Mouse (Mus musculus): ENCODE data around the gene Mcrs1.
"Not testable (repeated sequence)": the region's sequence is repeated elsewhere in the genome, so short reads cannot be mapped to it uniquely, and the experiment has no call there.

Mcrs1 gene

GRCm38 (mm10) chr15:99251111-99251510 lies 650 bp downstream of the Mcrs1 start:
- DNase-seq (ENCODE audit: low read depth, low spot score): not testable (repeated sequence)

DNA sequence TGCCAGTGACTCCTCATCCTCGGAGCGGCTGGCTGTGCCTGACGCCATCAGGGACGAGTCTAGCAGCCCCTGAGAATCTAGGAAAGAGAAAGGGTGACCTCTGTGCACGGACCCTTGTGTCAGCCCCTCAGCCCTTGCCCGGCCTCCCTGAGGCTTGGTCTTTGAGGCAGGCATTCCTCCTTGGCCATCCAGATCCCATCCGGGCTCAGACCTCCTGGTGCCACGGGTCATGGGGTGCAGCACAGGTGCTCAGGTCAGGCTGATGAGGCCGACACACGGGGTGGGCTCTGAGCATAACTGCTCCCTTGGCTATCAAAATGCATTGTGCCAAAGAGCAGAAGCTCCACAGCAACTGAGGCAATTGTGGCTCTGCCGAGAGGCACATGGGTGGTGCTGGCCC lies 1.8 kb downstream of the Mcrs1 start:
- DNase-seq (ENCODE audit: low read depth, low spot score): no peak

- DNase-seq (ENCODE audit: low read depth, low spot score): no peak
Observed at GRCm38 (mm10) chr15:99248972-99249371, 2.8 kb downstream of the Mcrs1 start.

DNA sequence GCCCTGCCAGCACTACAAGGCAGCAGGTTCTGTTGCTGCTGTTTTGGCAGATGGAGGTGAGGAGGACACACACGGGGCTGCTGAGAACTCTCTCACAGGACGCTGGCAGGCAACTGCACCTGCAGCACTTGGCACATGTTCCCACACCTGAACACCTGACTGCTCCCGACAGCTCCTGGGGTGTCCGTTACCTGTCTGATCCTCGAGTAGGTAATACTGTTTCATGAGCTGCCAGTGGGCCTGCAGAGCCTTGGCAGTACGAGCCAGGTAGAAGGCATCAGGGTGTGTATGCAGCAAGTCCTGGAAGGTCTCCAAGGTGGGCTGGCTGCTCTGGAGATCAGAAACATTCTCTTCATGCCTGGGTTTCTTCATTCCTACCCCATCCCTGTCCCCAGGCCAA lies 5.0 kb downstream of the Mcrs1 start:
- not testable (repeated sequence) for DNase-seq (ENCODE audit: low read depth, low spot score)

GRCm38 (mm10) chr15:99242045-99242444 lies 9.7 kb downstream of the Mcrs1 start:
- DNase-seq (ENCODE audit: low read depth, low spot score): no peak

- no peak for DNase-seq (ENCODE audit: low read depth, low spot score)
Observed at GRCm38 (mm10) chr15:99241249-99241648, 10.5 kb downstream of the Mcrs1 start.

GRCm38 (mm10) chr15:99240129-99240528 lies 11.6 kb downstream of the Mcrs1 start:
- DNase-seq (ENCODE audit: low read depth, low spot score): no peak

DNA sequence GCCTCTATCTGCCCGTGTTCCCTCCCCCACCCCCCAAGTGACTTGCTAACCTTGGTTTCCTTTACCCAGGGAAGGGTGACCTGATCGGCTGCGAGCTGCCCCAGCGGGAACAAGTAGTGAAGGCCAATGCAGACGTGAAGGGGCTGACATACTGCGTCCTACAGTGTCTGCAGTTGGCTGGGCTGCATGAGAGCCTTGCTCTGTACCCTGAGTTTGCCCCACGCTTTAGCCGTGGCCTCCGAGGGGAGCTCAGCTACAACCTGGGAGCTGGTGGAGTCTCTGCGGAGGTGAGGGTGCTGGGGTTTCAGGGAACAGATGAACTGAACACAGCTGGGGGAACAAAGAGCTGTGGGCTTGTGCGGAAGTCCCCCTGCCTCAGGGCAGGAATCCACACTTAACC lies 13.8 kb downstream of the Mcrs1 start:
- no peak for DNase-seq (ENCODE audit: low read depth, low spot score)

DNA sequence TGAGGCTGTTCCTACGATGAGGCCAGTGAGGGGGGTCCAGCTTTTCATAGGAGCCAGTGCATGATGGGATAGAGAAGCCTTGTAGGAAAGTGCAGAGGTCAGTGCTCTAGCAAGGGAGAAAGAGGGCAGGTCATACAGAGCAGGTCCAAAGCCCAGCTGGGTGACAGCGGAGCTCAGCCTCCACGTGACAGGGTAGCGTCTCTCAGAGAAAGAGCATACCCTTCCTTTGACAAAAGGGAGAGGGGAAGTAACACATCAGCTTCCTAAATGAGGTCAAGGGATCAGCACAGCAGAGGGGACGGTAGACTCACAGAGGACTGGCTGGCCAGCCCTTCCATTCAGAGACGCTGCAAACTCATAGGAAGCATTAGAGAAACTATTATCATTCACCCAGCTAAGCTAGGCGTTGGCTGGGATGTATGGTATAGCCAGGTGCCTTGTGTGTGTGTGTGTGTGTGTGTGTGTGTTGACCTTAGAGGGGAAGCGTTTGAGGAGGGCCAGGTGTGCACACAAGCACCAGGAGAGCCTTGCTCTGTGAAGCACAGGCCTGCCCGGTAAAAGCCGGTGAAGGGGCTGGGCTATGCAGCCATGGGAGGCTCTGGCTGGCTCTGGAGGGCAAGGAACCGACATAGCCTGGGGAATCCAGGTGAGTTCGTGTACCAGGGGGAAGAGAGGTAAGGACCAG lies 17.3 kb downstream of the Mcrs1 start:
- DNase-seq (ENCODE audit: low read depth, low spot score): no peak

GRCm38 (mm10) chr15:99233719-99234118 lies 18.0 kb downstream of the Mcrs1 start:
- DNase-seq (ENCODE audit: low read depth, low spot score): no peak

- no peak for DNase-seq (ENCODE audit: low read depth, low spot score)
Observed at GRCm38 (mm10) chr15:99231998-99232397, 19.8 kb downstream of the Mcrs1 start.

GRCm38 (mm10) chr15:99226090-99226489 lies 25.7 kb downstream of the Mcrs1 start:
- DNase-seq (ENCODE audit: low read depth, low spot score): no peak

DNA sequence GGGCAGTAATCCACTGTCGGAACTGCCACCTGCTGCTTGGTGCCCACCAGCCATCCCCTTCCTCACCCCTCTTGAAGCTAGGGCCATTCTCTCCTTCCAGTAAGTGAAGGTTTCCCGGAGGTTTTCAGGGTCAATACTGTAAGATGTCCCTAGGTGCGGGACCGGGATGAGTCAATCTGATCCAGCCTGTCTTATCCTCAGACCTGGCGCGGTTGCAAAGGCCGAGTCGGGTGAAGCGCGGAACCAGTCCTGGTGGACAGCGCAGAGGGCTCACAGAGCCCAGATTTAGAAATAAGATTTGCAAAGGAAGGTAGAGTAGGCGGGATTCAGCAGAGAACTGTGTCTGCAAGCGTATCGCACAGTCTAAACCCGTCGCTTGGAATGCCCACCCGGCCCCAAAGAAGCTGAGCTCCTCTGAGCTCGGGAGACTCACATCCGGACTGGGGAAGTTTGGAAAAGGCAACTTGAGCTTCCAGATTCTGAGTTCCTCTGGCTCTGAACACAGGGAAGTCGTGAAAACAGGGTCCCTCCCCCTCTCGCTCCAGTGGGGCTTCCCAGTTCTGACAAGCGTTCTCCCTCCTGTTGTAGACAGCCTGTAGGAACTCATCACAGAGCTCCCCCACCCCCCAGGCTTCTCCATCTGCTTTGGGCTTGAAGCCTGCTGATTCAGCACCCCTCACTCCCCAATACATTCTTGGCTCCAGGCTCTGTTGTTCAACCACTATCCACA lies 26.5 kb downstream of the Mcrs1 start:
- DNase-seq (ENCODE audit: low read depth, low spot score): no peak

GRCm38 (mm10) chr15:99224208-99224911 lies 27.4 kb downstream of the Mcrs1 start, which contains the start of gene Kcnh3:
Kcnh3 (plus strand) TSS chr15:99224861.
- no peak for DNase-seq (ENCODE audit: low read depth, low spot score)

- no peak for DNase-seq (ENCODE audit: low read depth, low spot score)
Observed at GRCm38 (mm10) chr15:99223585-99224207, 28.1 kb downstream of the Mcrs1 start.

DNA sequence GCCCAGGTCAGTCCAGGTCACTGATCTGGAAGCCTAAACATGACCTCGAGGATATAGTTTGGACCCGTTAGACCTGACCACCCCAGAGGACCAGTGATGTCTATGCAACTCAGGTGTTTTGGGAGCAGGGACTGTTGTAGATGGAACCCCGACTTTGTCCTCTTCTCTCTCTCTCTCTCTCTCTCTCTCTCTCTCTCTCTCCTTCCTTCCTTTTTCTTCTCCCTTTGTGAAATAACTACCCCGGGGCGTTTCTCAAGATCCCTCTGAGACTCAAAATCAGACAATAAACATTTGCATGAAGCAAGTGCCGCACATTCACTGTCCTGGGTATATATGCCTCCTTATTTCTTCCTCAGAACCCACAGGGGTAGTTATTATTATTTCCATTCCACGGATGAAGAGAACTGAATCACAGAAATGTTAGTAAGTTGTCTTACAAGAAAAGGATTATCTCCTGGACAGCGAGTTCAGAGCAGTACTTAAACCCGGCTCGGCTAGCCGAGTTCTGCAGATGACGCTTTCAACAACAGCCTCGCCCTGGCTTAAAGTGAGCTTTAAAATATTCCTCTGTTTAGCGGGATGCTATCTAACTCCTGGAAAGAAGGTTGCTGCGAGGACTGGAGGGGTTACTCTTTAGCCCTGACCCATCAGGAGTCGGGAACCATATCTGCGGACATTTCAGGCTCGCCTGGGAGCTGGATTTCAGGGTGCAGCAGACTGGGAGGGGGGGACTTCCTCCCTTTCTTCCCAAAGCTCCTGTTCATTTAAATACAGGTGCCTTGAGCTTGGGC lies 28.8 kb downstream of the Mcrs1 start:
- no peak for DNase-seq (ENCODE audit: low read depth, low spot score)

- DNase-seq (ENCODE audit: low read depth, low spot score): no peak
Observed at GRCm38 (mm10) chr15:99221315-99221952, 30.3 kb downstream of the Mcrs1 start.

DNA sequence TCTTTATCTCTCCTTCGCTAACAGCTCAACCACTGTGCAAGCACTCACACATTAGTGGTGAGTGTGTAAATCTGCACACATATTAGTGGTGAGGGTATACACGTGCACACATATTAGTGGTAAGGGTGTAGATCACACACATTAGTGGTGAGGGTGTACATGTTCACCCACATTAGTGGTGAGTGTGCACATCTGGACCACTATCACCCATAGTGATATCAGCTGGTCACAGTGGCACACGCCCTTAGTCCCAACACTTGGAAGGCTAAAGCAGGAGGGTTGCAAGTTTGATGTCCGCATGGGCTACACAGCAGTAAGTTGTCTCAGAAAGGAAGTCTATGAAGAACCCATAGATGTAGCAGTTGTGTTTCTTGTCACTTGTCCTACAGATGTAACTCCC lies 34.1 kb downstream of the Mcrs1 start:
- DNase-seq (ENCODE audit: low read depth, low spot score): no peak

GRCm38 (mm10) chr15:99215741-99216463 lies 35.9 kb downstream of the Mcrs1 start:
- DNase-seq (ENCODE audit: low read depth, low spot score): no peak

GRCm38 (mm10) chr15:99214941-99215340 lies 36.8 kb downstream of the Mcrs1 start:
- no peak for DNase-seq (ENCODE audit: low read depth, low spot score)

Measured in retina, adult 2 months (tissue).